Mouse (Mus musculus): ENCODE results near the gene Rtn4rl1. TPM values are rescaled to one million over a fixed set of nuclear protein-coding genes. Genes with fewer than 3 reads are reported as not detected.

Gene Rtn4rl1
- polyA plus RNA-seq, 1 experiment = 0.96 TPM

DNA sequence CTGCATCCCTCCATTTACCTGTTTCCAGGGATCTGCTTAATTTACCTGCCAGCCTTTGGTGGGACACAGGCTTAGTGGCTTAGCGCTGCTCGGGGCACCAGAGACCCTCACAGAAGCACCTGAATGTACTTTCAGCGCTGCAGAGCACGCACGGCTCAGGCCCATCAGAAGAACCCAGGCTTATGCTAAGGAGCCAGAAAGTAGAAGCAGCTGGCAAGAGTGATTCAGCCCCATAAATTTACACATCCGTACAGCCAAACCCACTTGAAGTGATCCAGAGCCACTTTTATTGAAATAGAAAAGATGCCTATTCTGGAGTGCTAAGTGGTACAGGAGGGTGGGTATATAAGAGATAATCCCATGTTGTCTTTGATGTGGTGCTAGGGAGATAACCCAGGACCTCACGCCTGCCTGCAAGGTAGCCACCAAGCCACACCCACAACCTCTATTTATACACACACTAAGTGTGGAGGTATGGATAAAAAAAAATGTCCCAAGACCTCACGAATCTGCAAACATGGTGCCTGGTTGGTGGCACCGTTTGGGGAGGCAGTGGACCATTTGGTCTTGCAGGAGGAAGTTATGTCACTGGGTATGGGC lies 102.9 kb downstream of the Rtn4rl1 start:
- Histone ChIP-seq H3K27me3 (ENCODE audit: control insufficient read depth, insufficient read depth, low read length, poor library complexity, severe bottlenecking) (no peaks in the 10 kb centered on the region), H3K9me3 (replicated peaks; ENCODE audit: control insufficient read depth, insufficient read depth, low read length, poor library complexity, severe bottlenecking) (no peaks in the 10 kb centered on the region), H3K27ac (ENCODE audit: insufficient read depth, low read length) (no peak overlapping the region), H3K4me3 (ENCODE audit: low read depth, low read length) (no peak overlapping the region), H3K9ac (ENCODE audit: low read depth, poor library complexity, severe bottlenecking) (no peak overlapping the region), H3K4me1 (ENCODE audit: control insufficient read depth, insufficient read depth, low read length) (no peaks in the 10 kb centered on the region), H3K36me3 (ENCODE audit: control insufficient read depth, insufficient read depth, low read length, poor library complexity, severe bottlenecking) (peaks cover 13% of the 10 kb centered on the region)
- TF ChIP-seq EP300 (IDR thresholded peaks at IDR 0.05; ENCODE audit: insufficient read depth, low read depth, low read length) (no peak), CTCF (IDR thresholded peaks at IDR 0.05; ENCODE audit: low read depth, low read length) (no peak), POLR2A (IDR thresholded peaks at IDR 0.05; ENCODE audit: insufficient read depth, low read length) (no peak)

DNA sequence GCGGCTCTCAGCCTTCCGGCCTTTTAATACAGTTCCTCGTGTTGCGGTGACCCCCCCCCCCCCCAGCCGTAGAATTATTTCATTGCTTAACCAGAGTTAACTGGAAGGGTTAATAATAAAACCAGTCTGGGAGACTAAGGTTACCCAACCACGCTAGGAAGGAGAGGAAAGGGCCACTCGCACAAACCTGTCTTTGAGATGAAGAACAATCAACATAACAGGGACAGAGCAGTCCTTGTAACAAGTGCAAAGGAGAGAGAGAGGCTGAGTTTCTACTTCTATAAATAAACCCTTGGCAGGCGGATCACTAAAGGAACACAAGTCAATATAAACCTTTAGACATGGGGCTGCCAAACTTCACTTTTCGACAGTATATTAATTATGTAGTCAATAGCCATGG lies 104.0 kb downstream of the Rtn4rl1 start:
- Histone ChIP-seq H3K4me1 (ENCODE audit: control insufficient read depth, insufficient read depth, low read length) (no peaks in the 10 kb centered on the region), H3K9me3 (replicated peaks; ENCODE audit: control insufficient read depth, insufficient read depth, low read length, poor library complexity, severe bottlenecking) (no peaks in the 10 kb centered on the region), H3K4me3 (ENCODE audit: low read depth, low read length) (no peak overlapping the region), H3K27me3 (ENCODE audit: control insufficient read depth, insufficient read depth, low read length, poor library complexity, severe bottlenecking) (no peaks in the 10 kb centered on the region), H3K27ac (ENCODE audit: insufficient read depth, low read length) (no peak overlapping the region), H3K36me3 (ENCODE audit: control insufficient read depth, insufficient read depth, low read length, poor library complexity, severe bottlenecking) (peaks cover 24% of the 10 kb centered on the region), H3K9ac (ENCODE audit: low read depth, poor library complexity, severe bottlenecking) (no peak overlapping the region)
- TF ChIP-seq EP300 (IDR thresholded peaks at IDR 0.05; ENCODE audit: insufficient read depth, low read depth, low read length) (no peak), CTCF (IDR thresholded peaks at IDR 0.05; ENCODE audit: low read depth, low read length) (no peak), POLR2A (IDR thresholded peaks at IDR 0.05; ENCODE audit: insufficient read depth, low read length) (no peak)

DNA sequence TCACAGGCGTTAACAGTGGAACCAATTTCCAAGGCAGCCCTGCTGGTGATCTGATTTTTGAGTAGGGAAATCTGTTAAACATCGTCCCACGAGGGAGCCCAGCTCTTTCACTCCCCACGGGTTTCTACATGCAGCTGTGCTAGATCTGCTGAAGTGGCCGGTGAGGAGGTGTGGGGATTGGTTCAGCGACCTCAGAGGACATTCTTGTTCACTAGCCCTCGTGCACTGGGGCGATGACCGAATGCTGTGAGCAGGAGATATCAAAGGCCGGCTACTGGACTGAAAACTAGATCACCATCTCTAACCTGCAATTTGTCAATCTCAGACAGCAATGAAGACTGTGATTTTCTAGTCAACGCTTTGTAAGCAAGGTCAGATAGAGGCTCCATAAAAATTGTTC lies 104.9 kb downstream of the Rtn4rl1 start:
- H3K27ac ChIP-seq (ENCODE audit: insufficient read depth, low read length) = no peak overlapping the region
- peaks cover 31% of the 10 kb centered on the region for H3K36me3 ChIP-seq (ENCODE audit: control insufficient read depth, insufficient read depth, low read length, poor library complexity, severe bottlenecking)
- TF ChIP-seq EP300 (IDR thresholded peaks at IDR 0.05; ENCODE audit: insufficient read depth, low read depth, low read length) (no peak), POLR2A (IDR thresholded peaks at IDR 0.05; ENCODE audit: insufficient read depth, low read length) (no peak), CTCF (IDR thresholded peaks at IDR 0.05; ENCODE audit: low read depth, low read length) (no peak)
- H3K9me3 ChIP-seq (replicated peaks; ENCODE audit: control insufficient read depth, insufficient read depth, low read length, poor library complexity, severe bottlenecking) = no peaks in the 10 kb centered on the region
- H3K27me3 ChIP-seq (ENCODE audit: control insufficient read depth, insufficient read depth, low read length, poor library complexity, severe bottlenecking) = no peaks in the 10 kb centered on the region
- H3K4me3 ChIP-seq (ENCODE audit: low read depth, low read length) = no peak overlapping the region
- H3K9ac ChIP-seq (ENCODE audit: low read depth, poor library complexity, severe bottlenecking) = no peak overlapping the region
- no peaks in the 10 kb centered on the region for H3K4me1 ChIP-seq (ENCODE audit: control insufficient read depth, insufficient read depth, low read length)

DNA sequence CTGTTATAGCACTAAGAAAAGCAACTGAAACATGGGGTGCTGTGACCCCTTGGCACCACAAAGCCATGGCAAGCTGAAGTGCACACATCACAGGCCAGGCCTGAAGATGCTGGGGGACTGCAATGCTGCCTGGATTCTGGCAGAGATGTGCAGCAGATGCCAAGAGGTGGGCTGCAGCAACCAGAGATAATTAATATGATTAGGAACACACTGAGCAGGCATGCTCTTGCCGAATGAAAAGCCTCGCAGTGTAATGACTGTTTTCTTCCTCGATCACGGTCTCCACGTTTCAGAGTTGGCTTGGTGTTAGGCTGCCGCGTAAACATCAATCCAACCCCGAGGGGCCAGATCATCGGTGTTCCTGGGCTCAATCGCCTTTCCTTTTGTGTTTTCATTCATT lies 106.2 kb downstream of the Rtn4rl1 start:
- peaks cover 34% of the 10 kb centered on the region for H3K36me3 ChIP-seq (ENCODE audit: control insufficient read depth, insufficient read depth, low read length, poor library complexity, severe bottlenecking)
- no peaks in the 10 kb centered on the region for H3K27me3 ChIP-seq (ENCODE audit: control insufficient read depth, insufficient read depth, low read length, poor library complexity, severe bottlenecking)
- H3K27ac ChIP-seq (ENCODE audit: insufficient read depth, low read length) = no peak overlapping the region
- TF ChIP-seq EP300 (IDR thresholded peaks at IDR 0.05; ENCODE audit: insufficient read depth, low read depth, low read length) (no peak), CTCF (IDR thresholded peaks at IDR 0.05; ENCODE audit: low read depth, low read length) (no peak), POLR2A (IDR thresholded peaks at IDR 0.05; ENCODE audit: insufficient read depth, low read length) (no peak)
- no peaks in the 10 kb centered on the region for H3K9me3 ChIP-seq (replicated peaks; ENCODE audit: control insufficient read depth, insufficient read depth, low read length, poor library complexity, severe bottlenecking)
- H3K4me3 ChIP-seq (ENCODE audit: low read depth, low read length) = no peak overlapping the region
- no peaks in the 10 kb centered on the region for H3K4me1 ChIP-seq (ENCODE audit: control insufficient read depth, insufficient read depth, low read length)
- no peak overlapping the region for H3K9ac ChIP-seq (ENCODE audit: low read depth, poor library complexity, severe bottlenecking)

DNA sequence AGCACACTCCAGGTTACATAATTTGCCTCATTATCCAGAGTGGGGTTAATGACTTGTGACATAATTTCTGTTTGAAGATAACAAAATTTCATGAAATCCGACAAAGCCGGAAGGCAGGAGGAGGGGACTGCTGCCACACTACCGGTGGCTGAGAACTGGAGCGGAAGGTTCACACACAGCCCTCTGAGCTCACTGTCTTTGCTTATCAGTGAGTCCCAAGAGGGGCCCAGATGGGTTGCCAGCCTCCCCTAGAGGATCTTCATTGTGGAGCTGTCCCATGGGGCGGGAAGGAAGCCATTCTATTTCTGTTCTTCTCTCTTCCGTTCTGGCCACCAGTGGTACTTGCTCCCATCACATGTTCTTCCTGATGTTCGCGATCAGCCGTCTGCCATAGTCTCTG lies 107.4 kb downstream of the Rtn4rl1 start:
- no peak overlapping the region for H3K27ac ChIP-seq (ENCODE audit: insufficient read depth, low read length)
- H3K4me3 ChIP-seq (ENCODE audit: low read depth, low read length) = no peak overlapping the region
- H3K36me3 ChIP-seq (ENCODE audit: control insufficient read depth, insufficient read depth, low read length, poor library complexity, severe bottlenecking) = peaks cover 41% of the 10 kb centered on the region
- H3K4me1 ChIP-seq (ENCODE audit: control insufficient read depth, insufficient read depth, low read length) = no peaks in the 10 kb centered on the region
- no peaks in the 10 kb centered on the region for H3K27me3 ChIP-seq (ENCODE audit: control insufficient read depth, insufficient read depth, low read length, poor library complexity, severe bottlenecking)
- TF ChIP-seq CTCF (IDR thresholded peaks at IDR 0.05; ENCODE audit: low read depth, low read length) (no peak), POLR2A (IDR thresholded peaks at IDR 0.05; ENCODE audit: insufficient read depth, low read length) (no peak), EP300 (IDR thresholded peaks at IDR 0.05; ENCODE audit: insufficient read depth, low read depth, low read length) (no peak)
- H3K9me3 ChIP-seq (replicated peaks; ENCODE audit: control insufficient read depth, insufficient read depth, low read length, poor library complexity, severe bottlenecking) = no peaks in the 10 kb centered on the region
- no peak overlapping the region for H3K9ac ChIP-seq (ENCODE audit: low read depth, poor library complexity, severe bottlenecking)

DNA sequence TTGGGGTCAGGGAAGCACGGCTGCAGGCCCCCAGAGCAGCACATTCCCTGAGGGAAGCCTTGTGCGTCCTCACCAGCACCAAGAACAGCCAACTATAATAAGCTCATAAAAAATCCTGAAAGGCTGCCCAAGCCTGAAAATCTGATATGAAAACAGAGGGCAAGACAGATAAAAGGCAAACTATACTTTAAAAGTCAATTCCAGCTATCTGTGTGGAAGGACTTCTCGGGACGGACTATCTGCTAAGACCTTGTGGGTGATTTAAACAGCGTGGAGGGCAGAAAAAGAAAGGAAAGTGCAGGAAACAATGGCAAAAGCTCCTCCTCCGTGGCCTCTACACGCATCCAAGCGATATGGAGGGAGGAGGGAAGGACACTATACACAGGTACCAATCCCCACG lies 111.2 kb downstream of the Rtn4rl1 start:
- H3K9ac ChIP-seq (ENCODE audit: low read depth, poor library complexity, severe bottlenecking) = no peak overlapping the region
- no peak overlapping the region for H3K4me3 ChIP-seq (ENCODE audit: low read depth, low read length)
- no peak for TF ChIP-seq CTCF (IDR thresholded peaks at IDR 0.05; ENCODE audit: low read depth, low read length)
- no peak for TF ChIP-seq POLR2A (IDR thresholded peaks at IDR 0.05; ENCODE audit: insufficient read depth, low read length)
- no peak for TF ChIP-seq EP300 (IDR thresholded peaks at IDR 0.05; ENCODE audit: insufficient read depth, low read depth, low read length)
- H3K36me3 ChIP-seq (ENCODE audit: control insufficient read depth, insufficient read depth, low read length, poor library complexity, severe bottlenecking) = peaks cover 58% of the 10 kb centered on the region
- no peaks in the 10 kb centered on the region for H3K27me3 ChIP-seq (ENCODE audit: control insufficient read depth, insufficient read depth, low read length, poor library complexity, severe bottlenecking)
- H3K27ac ChIP-seq (ENCODE audit: insufficient read depth, low read length) = no peak overlapping the region
- H3K9me3 ChIP-seq (replicated peaks; ENCODE audit: control insufficient read depth, insufficient read depth, low read length, poor library complexity, severe bottlenecking) = no peaks in the 10 kb centered on the region
- H3K4me1 ChIP-seq (ENCODE audit: control insufficient read depth, insufficient read depth, low read length) = no peaks in the 10 kb centered on the region
